ENCODE assay signal across 7 mouse cellular contexts in the genomic region with DNA sequence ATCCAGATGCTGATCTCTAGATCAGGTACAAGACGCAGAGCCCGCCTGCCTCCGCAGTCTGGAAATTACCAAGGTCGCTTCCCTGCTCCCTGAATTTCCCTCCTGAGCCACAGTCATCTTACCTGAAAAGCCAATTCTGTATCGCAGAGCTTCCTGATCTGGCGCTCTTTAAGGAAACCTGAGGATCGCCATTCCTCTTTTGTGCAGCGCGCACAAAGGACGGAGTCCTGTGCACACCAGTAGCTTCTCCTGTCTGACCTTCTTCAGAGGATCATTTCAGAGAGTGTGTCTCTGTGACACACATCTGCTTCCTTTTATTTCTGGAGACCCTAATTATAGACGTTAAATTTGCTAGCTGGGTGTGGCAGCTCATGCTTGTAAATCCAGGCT. TPM values are rescaled to one million over a fixed set of nuclear protein-coding genes. Genes with fewer than 3 reads are reported as not detected.
DNase-seq lines count a peak whose midpoint lies in the region; ATAC-seq and TF ChIP-seq lines count a peak whose summit lies in the region.

No protein-coding gene starts in this region.

- no peaks in the 10 kb centered on the region for H3K36me3 ChIP-seq in lung, embryonic 15.5 days
- no peaks in the 10 kb centered on the region for H3K36me3 ChIP-seq in forebrain, embryonic 15.5 days
- H3K36me3 ChIP-seq in liver, embryonic 13.5 days: no peaks in the 10 kb centered on the region
- H3K36me3 ChIP-seq in stomach, postnatal 0 days (ENCODE audit: control insufficient read depth, insufficient read depth, low read length): no peaks in the 10 kb centered on the region

- H3K4me1 ChIP-seq in lung, embryonic 15.5 days: no peaks in the 10 kb centered on the region
- no peaks in the 10 kb centered on the region for H3K4me1 ChIP-seq in lung, adult 2 months (ENCODE audit: control insufficient read depth, insufficient read depth, low read length)
- H3K4me1 ChIP-seq in forebrain, embryonic 15.5 days: peaks cover 8% of the 10 kb centered on the region
- peaks cover 8% of the 10 kb centered on the region for H3K4me1 ChIP-seq in liver, embryonic 13.5 days (replicated peaks)
- no peaks in the 10 kb centered on the region for H3K4me1 ChIP-seq in stomach, postnatal 0 days (replicated peaks; ENCODE audit: control insufficient read depth, insufficient read depth)

- ATAC-seq in lung, embryonic 15.5 days (ENCODE audit: borderline replicate concordance, extremely low read depth, low FRiP score, low TSS enrichment): no peak
- ATAC-seq in forebrain, embryonic 15.5 days (replicated peaks): peak; percentile 61
- ATAC-seq in liver, embryonic 13.5 days (ENCODE audit: low read depth): no peak
- no peak for ATAC-seq in stomach, postnatal 0 days (ENCODE audit: low FRiP score, low TSS enrichment)
- ATAC-seq in megakaryocyte-erythroid progenitor cell, adult 5-6 weeks (replicated peaks; ENCODE audit: low FRiP score, low TSS enrichment, poor library complexity, severe bottlenecking): no peak

- TF ChIP-seq CTCF in lung, adult 2 months (IDR thresholded peaks at IDR 0.05; ENCODE audit: insufficient read depth, low read length): no peak
- no peak for TF ChIP-seq CTCF in stomach, postnatal 0 days (IDR thresholded peaks at IDR 0.05; ENCODE audit: low read depth)

- TF ChIP-seq POLR2A in lung, adult 2 months (IDR thresholded peaks at IDR 0.05; ENCODE audit: borderline replicate concordance, extremely low read depth, low read depth, low read length): no peak

- H3K27ac ChIP-seq in lung, embryonic 15.5 days: no peak overlapping the region
- peak overlapping the region; percentile 92 for H3K27ac ChIP-seq in forebrain, embryonic 15.5 days (replicated peaks)
- no peak overlapping the region for H3K27ac ChIP-seq in liver, embryonic 13.5 days
- H3K27ac ChIP-seq in stomach, postnatal 0 days (replicated peaks): no peak overlapping the region

- WGBS in lung, embryonic 15.5 days: 2% methylated on average over 11 of the region's 11 CpGs
- WGBS in lung, adult 2 months: 5% methylated on average over 11 of the region's 11 CpGs
- WGBS in forebrain, embryonic 15.5 days: 0% methylated on average over 11 of the region's 11 CpGs
- 2% methylated on average over 11 of the region's 11 CpGs for WGBS in liver, embryonic 13.5 days (ENCODE audit: insufficient replicate concordance)
- WGBS in stomach, postnatal 0 days: 2% methylated on average over 11 of the region's 11 CpGs

- peak overlapping the region; percentile 52 for H3K4me2 ChIP-seq in lung, embryonic 15.5 days
- H3K4me2 ChIP-seq in forebrain, embryonic 15.5 days (replicated peaks): peak overlapping the region; percentile 49
- peak overlapping the region; percentile 70 for H3K4me2 ChIP-seq in liver, embryonic 13.5 days
- peak overlapping the region; percentile 43 for H3K4me2 ChIP-seq in stomach, postnatal 0 days (replicated peaks; ENCODE audit: low read depth)

- no peak overlapping the region for H3K9ac ChIP-seq in lung, embryonic 15.5 days
- H3K9ac ChIP-seq in forebrain, embryonic 15.5 days (replicated peaks): peak overlapping the region; percentile 73
- peak overlapping the region; percentile 26; the same call in 1 of the 2 replicates for H3K9ac ChIP-seq in liver, embryonic 13.5 days
- H3K9ac ChIP-seq in stomach, postnatal 0 days (ENCODE audit: low read length): no peak overlapping the region

- H3K9me3 ChIP-seq in lung, embryonic 15.5 days: no peaks in the 10 kb centered on the region
- H3K9me3 ChIP-seq in forebrain, embryonic 15.5 days: no peaks in the 10 kb centered on the region
- H3K9me3 ChIP-seq in liver, embryonic 13.5 days (replicated peaks): no peaks in the 10 kb centered on the region
- H3K9me3 ChIP-seq in stomach, postnatal 0 days (ENCODE audit: control insufficient read depth, low read length): no peaks in the 10 kb centered on the region

- no peak for TF ChIP-seq EP300 in stomach, postnatal 0 days (optimal IDR thresholded peaks at IDR 0.05)

- H3K4me3 ChIP-seq in lung, embryonic 15.5 days: peak overlapping the region; percentile 33
- no peak overlapping the region for H3K4me3 ChIP-seq in lung, adult 2 months (replicated peaks; ENCODE audit: extremely low read depth, low read depth, low read length)
- peak overlapping the region; percentile 62 for H3K4me3 ChIP-seq in forebrain, embryonic 15.5 days
- H3K4me3 ChIP-seq in liver, embryonic 13.5 days (replicated peaks): peak overlapping the region; percentile 52
- H3K4me3 ChIP-seq in stomach, postnatal 0 days (ENCODE audit: low read depth, low read length): no peak overlapping the region

- no peaks in the 10 kb centered on the region for H3K27me3 ChIP-seq in lung, embryonic 15.5 days
- no peaks in the 10 kb centered on the region for H3K27me3 ChIP-seq in forebrain, embryonic 15.5 days
- peaks cover 5% of the 10 kb centered on the region for H3K27me3 ChIP-seq in liver, embryonic 13.5 days
- no peaks in the 10 kb centered on the region for H3K27me3 ChIP-seq in stomach, postnatal 0 days (ENCODE audit: control insufficient read depth, insufficient read depth, low read length)

- DNase-seq in lung, adult 2 months: no peak
- no peak for DNase-seq in liver, embryonic 13.5 days
- no peak for DNase-seq in stomach, postnatal 0 days (ENCODE audit: low spot score)
- DNase-seq in layer of hippocampus, adult 11-12 months (ENCODE audit: low spot score): no peak

RNA-seq across cellular contexts. Expression of gene Zfp184, which starts 47.7 kb away (rescaled TPM):
- polyA plus RNA-seq in lung, embryonic 15.5 days (2015; fragmentation: Nextera tagmentation; extraction: Ambion mirVana): 11.6 and 13.3 TPM in 2 replicates
- polyA plus RNA-seq in lung, adult 2 months (2012; rRNA removed): 0.53 and 0.60 TPM in 2 replicates
- polyA plus RNA-seq in forebrain, embryonic 15.5 days (2015; fragmentation: Nextera tagmentation; extraction: Ambion mirVana): 23.6 and 24.7 TPM in 2 replicates
- polyA plus RNA-seq in liver, embryonic 13.5 days (2015; fragmentation: Nextera tagmentation; extraction: Ambion mirVana): 0.89 and 1.0 TPM in 2 replicates
- 1.4 and 1.6 TPM in 2 replicates for polyA plus RNA-seq in stomach, postnatal 0 days (2015; fragmentation: Nextera tagmentation; extraction: Ambion mirVana)
- 1.5 and 2.5 TPM in 2 replicates for total RNA-seq in megakaryocyte-erythroid progenitor cell, adult 5-6 weeks (2014; fragmentation: Nextera tagmentation)
- total RNA-seq in megakaryocyte-erythroid progenitor cell, adult 5-6 weeks (2017): 3.1 and 10.7 TPM in 2 replicates

Comparison
In these comparisons a context has a peak if more than half of its experiments do, and no peak if none do; other contexts are left out.
1. H3K4me3 ChIP-seq: peak in lung, embryonic 15.5 days (single experiment), forebrain, embryonic 15.5 days (single experiment) and liver, embryonic 13.5 days (single experiment); none in lung, adult 2 months (single experiment) and stomach, postnatal 0 days (single experiment).
2. H3K9ac ChIP-seq: peak in forebrain, embryonic 15.5 days (single experiment) and liver, embryonic 13.5 days (single experiment); none in lung, embryonic 15.5 days (single experiment) and stomach, postnatal 0 days (single experiment).
3. Peak in every context shown above with its lines, with median percentiles within 50 percentile points of each other: H3K4me2 ChIP-seq.